In genomic region chr2:32963544-32963943, GRCm38 (mm10) we compare ENCODE assay signal across 8 mouse cellular contexts. TPM values are rescaled to one million over a fixed set of nuclear protein-coding genes. Genes with fewer than 3 reads are reported as not detected.
DNase-seq lines count a peak whose midpoint lies in the region; ATAC-seq and TF ChIP-seq lines count a peak whose summit lies in the region.

No protein-coding gene starts in this region.

- H3K36me3 ChIP-seq in heart, embryonic 14.5 days (ENCODE audit: control insufficient read depth, insufficient read depth, low read length) = peaks cover 32% of the 10 kb centered on the region
- H3K36me3 ChIP-seq in E14TG2a.4 (ENCODE audit: insufficient read depth, low read length) = peaks cover 49% of the 10 kb centered on the region
- H3K36me3 ChIP-seq in hindbrain, embryonic 11.5 days (ENCODE audit: control insufficient read depth, insufficient read depth, low read length) = 0 out of 2 replicates have a peak, but pooled peaks cover 2% of the 10 kb centered on the region
- H3K36me3 ChIP-seq in liver, postnatal 0 days (replicated peaks; ENCODE audit: insufficient read depth, low read length) = peaks cover 10% of the 10 kb centered on the region

- peak overlapping the region in 1 of 2 experiments; percentile 54; a peak in 1 of 4 replicates for H3K4me3 ChIP-seq in heart, embryonic 14.5 days (ENCODE audit: control insufficient read depth in 1 of 2, insufficient read depth in 1 of 2, low read depth in 1 of 2, low read length in 2 of 2)
- H3K4me3 ChIP-seq in E14TG2a.4 (replicated peaks; ENCODE audit: low read length) = peak overlapping the region; percentile 100
- H3K4me3 ChIP-seq in hindbrain, embryonic 11.5 days (ENCODE audit: low read depth, low read length) = peak overlapping the region; percentile 51; the same call in 1 of the 2 replicates
- H3K4me3 ChIP-seq in liver, postnatal 0 days (ENCODE audit: low read depth, low read length) = peak overlapping the region; percentile 66

- 0 out of 4 replicates have a peak overlapping the region, but pooled peaks of 1 of the 2 experiments have one; percentile 11 for H3K27ac ChIP-seq in heart, embryonic 14.5 days (replicated peaks in 1 of 2; ENCODE audit: control insufficient read depth in 1 of 2, insufficient read depth in 1 of 2, low read depth in 2 of 2, low read length in 2 of 2)
- H3K27ac ChIP-seq in hindbrain, embryonic 11.5 days (ENCODE audit: low read depth, low read length) = no peak overlapping the region
- H3K27ac ChIP-seq in liver, postnatal 0 days (ENCODE audit: low read depth) = peak overlapping the region; percentile 94

- no peaks in the 10 kb centered on the region for H3K27me3 ChIP-seq in heart, embryonic 14.5 days (ENCODE audit: control insufficient read depth, insufficient read depth, low read length)
- H3K27me3 ChIP-seq in E14TG2a.4 (ENCODE audit: insufficient read depth, low read length) = no peaks in the 10 kb centered on the region
- H3K27me3 ChIP-seq in hindbrain, embryonic 11.5 days (ENCODE audit: control insufficient read depth, insufficient read depth, low read length) = no peaks in the 10 kb centered on the region
- no peaks in the 10 kb centered on the region for H3K27me3 ChIP-seq in liver, postnatal 0 days (ENCODE audit: insufficient read depth, low read length)

- peak overlapping the region; percentile 61 for H3K4me2 ChIP-seq in heart, embryonic 14.5 days (ENCODE audit: low read length)
- peak overlapping the region; percentile 87; the same call in 1 of the 2 replicates for H3K4me2 ChIP-seq in hindbrain, embryonic 11.5 days (replicated peaks; ENCODE audit: low read depth, low read length)
- H3K4me2 ChIP-seq in liver, postnatal 0 days (ENCODE audit: low read depth, low read length) = peak overlapping the region; percentile 97

- no peak for TF ChIP-seq EP300 in liver, postnatal 0 days (IDR thresholded peaks at IDR 0.05; ENCODE audit: low read depth)

- H3K4me1 ChIP-seq in heart, embryonic 14.5 days (ENCODE audit: control insufficient read depth in 2 of 2, insufficient read depth in 2 of 2, low read length in 2 of 2) = peaks cover 21 to 35% of the 10 kb centered on the region in 2 experiments
- H3K4me1 ChIP-seq in E14TG2a.4 (replicated peaks; ENCODE audit: low read depth, low read length) = peaks cover 70% of the 10 kb centered on the region
- H3K4me1 ChIP-seq in hindbrain, embryonic 11.5 days (replicated peaks; ENCODE audit: control insufficient read depth, insufficient read depth, low read length) = peaks cover 10% of the 10 kb centered on the region; the same call in 1 of the 2 replicates
- peaks cover 54% of the 10 kb centered on the region for H3K4me1 ChIP-seq in liver, postnatal 0 days (ENCODE audit: insufficient read depth)

- DNase-seq in heart, adult 11 months = no peak
- DNase-seq in hindbrain, embryonic 11.5 days (ENCODE audit: low spot score) = no peak
- DNase-seq in liver, postnatal 0 days = no peak
- no peak for DNase-seq in adipocyte (ENCODE audit: low spot score)
- no peak for DNase-seq in urinary bladder, adult 2 months (ENCODE audit: low spot score)

- 69% methylated on average over 4 of the region's 4 CpGs for whole genome bisulfite sequencing in heart, embryonic 14.5 days
- WGBS in hindbrain, embryonic 11.5 days = 72% methylated on average over 4 of the region's 4 CpGs
- WGBS in liver, postnatal 0 days (ENCODE audit: insufficient replicate concordance) = 42% methylated on average over 4 of the region's 4 CpGs

- no peak for ATAC-seq in heart, embryonic 14.5 days (ENCODE audit: insufficient number of reproducible peaks, insufficient read depth, low FRiP score, low read depth)
- ATAC-seq in hindbrain, embryonic 11.5 days (ENCODE audit: low FRiP score) = no peak
- no peak for ATAC-seq in liver, postnatal 0 days
- no peak for ATAC-seq in inflammation-experienced regulatory T-cells, adult 6 months

- H3K9me3 ChIP-seq in heart, embryonic 14.5 days (ENCODE audit: control insufficient read depth, low read length) = no peaks in the 10 kb centered on the region
- H3K9me3 ChIP-seq in E14TG2a.4 (ENCODE audit: low read length) = no peaks in the 10 kb centered on the region
- no peaks in the 10 kb centered on the region for H3K9me3 ChIP-seq in hindbrain, embryonic 11.5 days (ENCODE audit: control insufficient read depth, low read length)
- no peaks in the 10 kb centered on the region for H3K9me3 ChIP-seq in liver, postnatal 0 days (ENCODE audit: low read length)

- peak overlapping the region; percentile 72 for H3K9ac ChIP-seq in heart, embryonic 14.5 days (ENCODE audit: low read length)
- 0 out of 2 replicates have a peak overlapping the region, but pooled peaks have one; percentile 19 for H3K9ac ChIP-seq in hindbrain, embryonic 11.5 days (ENCODE audit: low read depth, low read length)
- H3K9ac ChIP-seq in liver, postnatal 0 days (replicated peaks) = peak overlapping the region; percentile 95

- TF ChIP-seq CTCF in E14TG2a.4 (conservative IDR thresholded peaks at IDR 0.05; ENCODE audit: low read length) = no peak
- TF ChIP-seq CTCF in liver, postnatal 0 days (IDR thresholded peaks at IDR 0.05; ENCODE audit: low read depth) = no peak

RNA-seq across cellular contexts. Expression of gene Lrsam1, which starts 2.1 kb away (rescaled TPM):
- 6.3 and 7.4 TPM in 2 replicates for polyA plus RNA-seq in heart, embryonic 14.5 days (2014; fragmentation: Nextera tagmentation; extraction: Ambion mirVana)
- polyA plus RNA-seq in hindbrain, embryonic 11.5 days (2014; fragmentation: Nextera tagmentation; extraction: Ambion mirVana) = 8.0 and 8.7 TPM in 2 replicates
- 1.3 and 1.6 TPM in 2 replicates for polyA plus RNA-seq in liver, postnatal 0 days (2015; fragmentation: Nextera tagmentation; extraction: Ambion mirVana)
- 1 to 10 TPM; 4.2 to 7.3 (median 7.3) TPM for polyA plus RNA-seq in inflammation-experienced regulatory T-cells, adult 6 months (2017; shearing (Covaris generic))
- 15.1 and 15.9 TPM in 2 replicates for polyA plus RNA-seq in urinary bladder, adult 2 months (2012; rRNA removed)

RNA-seq across cellular contexts. Expression of gene Rpl12, which starts 2.2 kb away (rescaled TPM):
- 112 and 129 TPM in 2 replicates for polyA plus RNA-seq in heart, embryonic 14.5 days (2014; fragmentation: Nextera tagmentation; extraction: Ambion mirVana)
- 129 and 134 TPM in 2 replicates for polyA plus RNA-seq in hindbrain, embryonic 11.5 days (2014; fragmentation: Nextera tagmentation; extraction: Ambion mirVana)
- 103 and 104 TPM in 2 replicates for polyA plus RNA-seq in liver, postnatal 0 days (2015; fragmentation: Nextera tagmentation; extraction: Ambion mirVana)
- 100 to 1,000 TPM in 1 of 3 experiments, 10 to 100 TPM in 2; 18.9 to 858 (median 48.2) TPM for polyA plus RNA-seq in inflammation-experienced regulatory T-cells, adult 6 months (2017; shearing (Covaris generic))
- polyA plus RNA-seq in urinary bladder, adult 2 months (2012; rRNA removed) = 1,100 and 1,122 TPM in 2 replicates

RNA-seq across cellular contexts. Expression of gene Slc2a8, which starts 18.3 kb away (rescaled TPM):
- 16.9 and 17.1 TPM in 2 replicates for polyA plus RNA-seq in heart, embryonic 14.5 days (2014; fragmentation: Nextera tagmentation; extraction: Ambion mirVana)
- polyA plus RNA-seq in hindbrain, embryonic 11.5 days (2014; fragmentation: Nextera tagmentation; extraction: Ambion mirVana) = 9.3 and 10.5 TPM in 2 replicates
- 11.7 and 11.8 TPM in 2 replicates for polyA plus RNA-seq in liver, postnatal 0 days (2015; fragmentation: Nextera tagmentation; extraction: Ambion mirVana)
- 1 to 10 TPM; 2.0 to 5.0 (median 2.5) TPM for polyA plus RNA-seq in inflammation-experienced regulatory T-cells, adult 6 months (2017; shearing (Covaris generic))
- polyA plus RNA-seq in urinary bladder, adult 2 months (2012; rRNA removed) = 21.0 and 21.5 TPM in 2 replicates

Comparison
In these comparisons a context has a peak if more than half of its experiments do, and no peak if none do; other contexts are left out.
1. H3K9ac ChIP-seq: peak in every context shown above with its lines; median percentile 95 in liver, postnatal 0 days; 72 in heart, embryonic 14.5 days; 19 in hindbrain, embryonic 11.5 days.